Mouse (Mus musculus): ENCODE measurements around the gene Arhgef10l. TPM values are rescaled to one million over a fixed set of nuclear protein-coding genes. Genes with fewer than 3 reads are reported as not detected.

Gene Arhgef10l
- polyA plus RNA-seq, 1 experiment from 2014 or later: 15.3 TPM

GRCm38 (mm10) chr4:140469760-140470452 is 195.9 kb downstream of the Arhgef10l start:
- H3K27ac ChIP-seq: no peak overlapping the region
- ATAC-seq (replicated peaks; ENCODE audit: insufficient number of reproducible peaks, insufficient read depth, low FRiP score, low read depth): no peak
- no peak overlapping the region for H3K4me3 ChIP-seq
- H3K27me3 ChIP-seq: no peaks in the 10 kb centered on the region
- H3K4me1 ChIP-seq (replicated peaks): no peaks in the 10 kb centered on the region
- no peaks in the 10 kb centered on the region for H3K9me3 ChIP-seq (replicated peaks)
- WGBS: 61% methylated on average over 13 of the region's 13 CpGs
- H3K4me2 ChIP-seq: no peak overlapping the region
- no peaks in the 10 kb centered on the region for H3K36me3 ChIP-seq
- no peak overlapping the region for H3K9ac ChIP-seq

GRCm38 (mm10) chr4:140467254-140467791 is 198.5 kb downstream of the Arhgef10l start:
- H3K9me3 ChIP-seq (replicated peaks): no peaks in the 10 kb centered on the region
- H3K4me2 ChIP-seq: no peak overlapping the region
- H3K27me3 ChIP-seq: no peaks in the 10 kb centered on the region
- H3K4me3 ChIP-seq: no peak overlapping the region
- whole genome bisulfite sequencing: 66% methylated on average over 17 of the region's 17 CpGs
- H3K9ac ChIP-seq: no peak overlapping the region
- no peaks in the 10 kb centered on the region for H3K4me1 ChIP-seq (replicated peaks)
- H3K36me3 ChIP-seq: no peaks in the 10 kb centered on the region
- H3K27ac ChIP-seq: no peak overlapping the region
- ATAC-seq (replicated peaks; ENCODE audit: insufficient number of reproducible peaks, insufficient read depth, low FRiP score, low read depth): no peak

Small RNAs within 50 kb of the gene (microRNA-seq; reads per million reads assigned to microRNA genes)
- not detected for gene Gm23045

Other genes with a start within 250 kb of the Arhgef10l start
- 13.9 and 24.6 TPM in 2 replicates for gene Rcc2, start 34.5 kb upstream of the Arhgef10l start, polyA plus RNA-seq (2015; fragmentation: Nextera tagmentation; extraction: Ambion mirVana)
- gene Padi6, start 76.6 kb upstream of the Arhgef10l start, polyA plus RNA-seq (2015; fragmentation: Nextera tagmentation; extraction: Ambion mirVana): 0.30 TPM in 1 of 2 replicates, not detected in the other
- gene Padi4, start 108.2 kb upstream of the Arhgef10l start, polyA plus RNA-seq (2015; fragmentation: Nextera tagmentation; extraction: Ambion mirVana): 1.9 and 2.5 TPM in 2 replicates
- gene Padi3, start 144.6 kb upstream of the Arhgef10l start, polyA plus RNA-seq (2015; fragmentation: Nextera tagmentation; extraction: Ambion mirVana): 0.14 and 0.34 TPM in 2 replicates
- gene Padi1, start 179.8 kb upstream of the Arhgef10l start, polyA plus RNA-seq (2015; fragmentation: Nextera tagmentation; extraction: Ambion mirVana): 0.05 and 0.08 TPM in 2 replicates
- gene Padi2, start 240.3 kb upstream of the Arhgef10l start, polyA plus RNA-seq (2015; fragmentation: Nextera tagmentation; extraction: Ambion mirVana): 1.2 and 3.1 TPM in 2 replicates